Mouse (Mus musculus) heart, embryonic 11.5 days (tissue): ENCODE results near the gene Fam149a. TPM values are rescaled to one million over a fixed set of nuclear protein-coding genes. Genes with fewer than 3 reads are reported as not detected.

Source experiments
- ATAC-seq: fragments of 200-750 bp; cut with Nextera tagmentation; replicated peaks from 2 replicates; pipeline ENCODE4 v1.8.0; 2017; ENCODE audit warnings: moderate library complexity; ENCODE audit not compliant: insufficient number of reproducible peaks, low FRiP score, low TSS enrichment
- H3K27ac ChIP-seq: fragments of 300-500 bp; sonication (generic); 2 replicates; pipeline ENCODE4 v1.5.1; 2014; ENCODE audit warnings: mild to moderate bottlenecking, low read depth, low read length
- H3K27me3 ChIP-seq: fragments of 300-500 bp; sonication (generic); 2 replicates; pipeline ENCODE4 v1.6.1; 2014; ENCODE audit warnings: mild to moderate bottlenecking, low read length, mixed read lengths; ENCODE audit not compliant: control insufficient read depth, insufficient read depth
- H3K36me3 ChIP-seq: fragments of 300-500 bp; sonication (generic); 2 replicates; pipeline ENCODE4 v1.6.1; 2014; ENCODE audit warnings: mild to moderate bottlenecking, low read length, moderate library complexity, mixed read lengths; ENCODE audit not compliant: control insufficient read depth, insufficient read depth
- H3K4me1 ChIP-seq: fragments of 300-500 bp; sonication (generic); 2 replicates; pipeline ENCODE4 v1.6.1; 2014; ENCODE audit warnings: low read length; ENCODE audit not compliant: control insufficient read depth, insufficient read depth
- H3K4me2 ChIP-seq: fragments of 300-500 bp; sonication (generic); 2 replicates; pipeline ENCODE4 v1.6.1; 2014; ENCODE audit warnings: mild to moderate bottlenecking, moderate library complexity
- H3K4me3 ChIP-seq: fragments of 300-500 bp; sonication (generic); 2 replicates; pipeline ENCODE4 v1.5.1; 2014; ENCODE audit warnings: low read depth, low read length
- H3K9ac ChIP-seq: fragments of 300-500 bp; sonication (generic); 2 replicates; pipeline ENCODE4 v1.6.1; 2014; ENCODE audit warnings: mild to moderate bottlenecking, low read depth, low read length, moderate library complexity
- H3K9me3 ChIP-seq: fragments of 300-500 bp; sonication (generic); replicated peaks from 2 replicates; pipeline ENCODE4 v1.6.1; 2016; ENCODE audit warnings: low read length; ENCODE audit not compliant: control insufficient read depth
- WGBS: fragments of 180-500 bp; shearing (Covaris S2); extraction: QIAGEN DNeasy Blood & Tissue Kit; methylation state at CpG from one replicate; pipeline ENCODE4 v1.1.7; 2014; ENCODE audit not compliant: insufficient replicate concordance; 5-methylcytosine and 5-hydroxymethylcytosine counted together
- polyA plus RNA-seq: library from polyadenylated mRNA; unstranded; fragments of >200 nt; fragmentation: Nextera tagmentation; extraction: Ambion mirVana; gene quantifications from 2 replicates; pipeline ENCODE4 v1.2.1, GENCODE M21; 2014

Gene Fam149a
- 5.0 and 6.3 TPM in 2 replicates for polyA plus RNA-seq

DNA sequence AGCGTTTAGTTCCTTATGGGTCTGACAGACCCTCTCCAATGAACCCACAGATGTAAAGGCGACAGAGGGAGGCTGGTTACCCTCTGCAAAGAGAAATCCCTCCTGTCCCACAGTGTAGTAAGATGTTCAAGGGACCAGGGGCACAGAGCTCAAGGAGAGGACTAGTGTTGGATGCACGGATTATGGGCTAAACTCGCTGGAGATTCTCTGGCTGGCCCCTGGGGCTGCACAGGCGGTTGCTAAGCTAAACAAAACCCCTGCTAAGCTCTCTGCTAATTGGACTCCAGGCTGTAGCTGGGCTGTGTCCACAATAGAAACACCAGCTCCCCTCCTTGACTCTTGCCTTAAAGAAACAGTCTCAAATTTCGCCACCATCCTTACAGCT is at the start of gene Fam149a:
Fam149a (minus strand) TSS at position 329 of the 385 bp plus-strand sequence.
- peak within 1 kb of the TSS; percentile 43 for H3K4me3 ChIP-seq
- H3K27me3 ChIP-seq: peaks cover 11% of the 10 kb centered on the region
- no peaks in the 10 kb centered on the region for H3K9me3 ChIP-seq
- no peak within 1 kb of the TSS for H3K27ac ChIP-seq
- WGBS: 4% methylated on average over 6 of the region's 6 CpGs
- no peak for ATAC-seq
- H3K4me1 ChIP-seq: peaks cover 9% of the 10 kb centered on the region
- peak within 1 kb of the TSS; percentile 49; the same call in 1 of the 2 replicates for H3K9ac ChIP-seq
- no peaks in the 10 kb centered on the region for H3K36me3 ChIP-seq
- peak within 1 kb of the TSS; percentile 86 for H3K4me2 ChIP-seq

DNA sequence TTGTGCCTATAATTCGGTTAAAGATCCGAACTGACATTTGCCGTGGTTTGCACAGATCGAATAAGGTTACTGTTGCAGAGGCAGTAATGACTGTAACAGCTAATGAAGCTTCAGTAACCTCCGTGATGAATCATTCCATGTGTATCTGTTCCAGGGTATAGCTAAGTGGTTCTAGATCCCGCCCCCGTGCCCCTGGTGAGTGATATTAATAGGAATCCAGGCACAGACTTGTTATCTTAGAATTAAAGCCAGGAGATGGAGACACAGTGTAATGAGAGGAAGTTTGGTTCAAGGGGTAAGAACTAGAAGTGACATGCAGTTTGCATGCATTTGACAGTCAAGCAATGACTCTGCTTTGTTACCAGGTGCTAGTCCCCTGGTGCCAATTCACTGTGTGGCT is 38.1 kb upstream of the Fam149a start:
- WGBS: 71% methylated on average over 7 of the region's 7 CpGs
- Histone ChIP-seq H3K36me3 (no peaks in the 10 kb centered on the region), H3K9ac (no peak overlapping the region), H3K9me3 (no peaks in the 10 kb centered on the region), H3K27ac (no peak overlapping the region), H3K4me3 (no peak overlapping the region), H3K27me3 (no peaks in the 10 kb centered on the region), H3K4me1 (no peaks in the 10 kb centered on the region), H3K4me2 (no peak overlapping the region)
- ATAC-seq: no peak

DNA sequence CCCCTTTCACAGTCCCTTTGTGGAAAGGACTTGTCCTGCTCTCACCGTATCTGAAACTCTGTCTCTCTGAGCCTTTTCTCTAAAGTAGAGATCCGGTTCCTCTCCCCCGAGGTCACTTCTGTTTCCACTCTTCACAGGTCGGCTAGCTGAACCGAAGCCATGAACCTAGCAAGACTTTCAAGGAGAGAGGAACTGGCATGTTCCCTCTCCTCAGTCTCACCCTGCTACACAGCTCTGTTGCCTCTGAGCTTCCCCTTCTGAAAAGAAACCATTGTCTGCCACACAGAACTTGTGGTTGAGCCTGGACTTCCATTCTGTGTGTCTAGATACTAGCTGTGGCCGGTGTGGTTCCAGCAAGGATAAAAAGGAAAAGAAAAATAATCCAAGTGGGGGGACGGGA is 32.9 kb upstream of the Fam149a start:
- WGBS: 76% methylated on average over 7 of the region's 7 CpGs
- H3K4me2 ChIP-seq: no peak overlapping the region
- H3K27me3 ChIP-seq: no peaks in the 10 kb centered on the region
- no peak overlapping the region for H3K27ac ChIP-seq
- no peaks in the 10 kb centered on the region for H3K4me1 ChIP-seq
- H3K36me3 ChIP-seq: no peaks in the 10 kb centered on the region
- no peak for ATAC-seq
- H3K9me3 ChIP-seq: no peaks in the 10 kb centered on the region
- H3K9ac ChIP-seq: no peak overlapping the region
- no peak overlapping the region for H3K4me3 ChIP-seq

DNA sequence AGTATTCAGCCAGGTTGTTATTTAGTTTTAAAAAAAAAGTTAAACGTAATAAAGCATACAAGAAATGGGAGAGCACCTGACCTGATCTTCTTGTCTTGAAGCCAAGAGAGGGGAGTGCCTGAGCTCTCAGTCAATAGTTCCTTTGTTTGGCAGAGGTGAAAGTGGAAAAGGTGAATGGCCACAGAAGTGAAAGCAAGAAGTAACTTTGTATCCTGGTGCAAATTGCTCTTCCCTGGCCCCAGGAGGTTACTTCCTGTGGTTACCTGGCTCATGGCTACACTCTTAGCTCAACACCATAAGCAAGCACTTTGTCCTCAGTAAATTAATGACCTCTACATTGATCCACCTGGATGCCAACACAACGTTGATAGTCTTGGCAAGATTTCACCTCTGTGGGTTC is 28.8 kb upstream of the Fam149a start, which contains the start of gene Tlr3:
Tlr3 (minus strand) TSS at position 199 of the 400 bp plus-strand sequence.
- Histone ChIP-seq H3K36me3 (no peaks in the 10 kb centered on the region), H3K27me3 (no peaks in the 10 kb centered on the region), H3K9me3 (no peaks in the 10 kb centered on the region), H3K27ac (peak within 1 kb of the TSS; percentile 50), H3K4me2 (peak within 1 kb of the TSS; percentile 61), H3K4me3 (peak within 1 kb of the TSS; percentile 47), H3K9ac (peak within 1 kb of the TSS; percentile 12), H3K4me1 (no peaks in the 10 kb centered on the region)
- ATAC-seq: no peak
- WGBS: 74% methylated on average over 2 of the region's 2 CpGs

DNA sequence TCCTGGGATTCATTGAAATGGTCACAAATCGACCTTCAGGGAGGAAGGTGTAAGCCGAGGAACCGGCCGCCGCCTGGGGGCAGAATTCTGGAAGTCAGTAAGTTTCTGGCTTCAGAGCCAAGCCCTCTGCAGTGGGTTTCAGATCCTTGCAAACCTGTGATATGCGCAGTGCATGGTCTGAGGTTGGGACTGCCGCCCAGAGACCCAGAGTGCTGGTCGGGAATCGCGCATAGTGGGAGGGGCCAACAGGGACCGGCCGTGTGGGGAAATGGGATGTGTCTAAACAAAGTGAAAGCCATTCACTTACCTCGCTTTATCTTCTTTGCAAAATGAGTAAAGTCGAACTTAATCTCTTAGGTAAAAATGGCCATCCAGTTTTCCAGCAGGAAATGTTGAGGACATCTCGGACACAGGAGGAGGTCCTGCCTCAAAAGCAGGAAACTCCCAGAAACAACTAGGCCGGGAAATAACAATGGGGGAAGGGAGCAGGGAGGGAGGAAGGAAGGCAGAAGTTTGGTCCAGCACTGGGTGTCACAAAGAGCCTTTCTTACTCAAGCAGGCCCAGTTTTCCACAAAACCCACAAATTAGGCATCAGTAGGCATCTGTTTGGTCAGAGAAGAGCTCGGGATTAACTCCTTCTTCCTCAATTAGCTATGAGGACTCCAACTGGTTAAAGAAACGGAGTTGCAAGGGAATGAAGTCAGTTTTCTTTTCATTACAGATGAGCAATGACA is 28.2 kb upstream of the Fam149a start:
- peak overlapping the region; percentile 50 for H3K27ac ChIP-seq
- 10% methylated on average over 18 of the region's 18 CpGs for WGBS
- peak overlapping the region; percentile 61 for H3K4me2 ChIP-seq
- H3K4me3 ChIP-seq: peak overlapping the region; percentile 47
- no peaks in the 10 kb centered on the region for H3K36me3 ChIP-seq
- no peaks in the 10 kb centered on the region for H3K27me3 ChIP-seq
- peak; percentile 86 for ATAC-seq
- H3K9ac ChIP-seq: peak overlapping the region; percentile 12
- H3K9me3 ChIP-seq: no peaks in the 10 kb centered on the region
- no peaks in the 10 kb centered on the region for H3K4me1 ChIP-seq

- H3K4me3 ChIP-seq: peak overlapping the region; percentile 47
- no peaks in the 10 kb centered on the region for H3K36me3 ChIP-seq
- WGBS: 48% methylated on average over 4 of the region's 4 CpGs
- H3K9ac ChIP-seq: peak overlapping the region; percentile 43; the same call in 1 of the 2 replicates
- no peaks in the 10 kb centered on the region for H3K9me3 ChIP-seq
- H3K27ac ChIP-seq: peak overlapping the region; percentile 50
- ATAC-seq: no peak
- H3K4me2 ChIP-seq: peak overlapping the region; percentile 61
- no peaks in the 10 kb centered on the region for H3K4me1 ChIP-seq
- H3K27me3 ChIP-seq: no peaks in the 10 kb centered on the region
Observed at GRCm38 (mm10) chr8:45409702-45410101, 27.6 kb upstream of the Fam149a start.

DNA sequence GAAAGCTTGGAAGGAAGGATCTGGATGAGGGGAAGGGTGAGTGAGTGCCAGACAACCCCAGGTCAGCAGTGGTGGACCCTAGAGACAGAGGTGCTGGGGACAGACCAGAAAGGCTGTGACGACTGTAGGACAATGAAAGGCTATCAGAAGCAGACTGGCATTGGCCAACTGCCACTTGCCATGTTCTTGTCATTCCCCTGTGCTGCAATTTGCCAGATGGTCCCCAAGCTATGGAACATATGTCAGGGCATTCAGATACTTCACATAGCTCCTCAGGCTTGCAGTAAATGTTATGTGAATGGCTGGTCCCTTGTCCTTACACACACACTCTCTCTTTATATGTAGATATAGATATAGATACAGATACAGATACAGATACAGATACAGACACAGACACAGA is 1.2 kb upstream of the Fam149a start:
- H3K4me2 ChIP-seq: no peak overlapping the region
- peaks cover 9% of the 10 kb centered on the region for H3K4me1 ChIP-seq
- no peak overlapping the region for H3K27ac ChIP-seq
- H3K27me3 ChIP-seq: peaks cover 11% of the 10 kb centered on the region
- H3K36me3 ChIP-seq: no peaks in the 10 kb centered on the region
- H3K4me3 ChIP-seq: no peak overlapping the region
- no peak overlapping the region for H3K9ac ChIP-seq
- no peak for ATAC-seq
- 33% methylated on average over 1 of the region's 1 CpGs for WGBS
- H3K9me3 ChIP-seq: no peaks in the 10 kb centered on the region

DNA sequence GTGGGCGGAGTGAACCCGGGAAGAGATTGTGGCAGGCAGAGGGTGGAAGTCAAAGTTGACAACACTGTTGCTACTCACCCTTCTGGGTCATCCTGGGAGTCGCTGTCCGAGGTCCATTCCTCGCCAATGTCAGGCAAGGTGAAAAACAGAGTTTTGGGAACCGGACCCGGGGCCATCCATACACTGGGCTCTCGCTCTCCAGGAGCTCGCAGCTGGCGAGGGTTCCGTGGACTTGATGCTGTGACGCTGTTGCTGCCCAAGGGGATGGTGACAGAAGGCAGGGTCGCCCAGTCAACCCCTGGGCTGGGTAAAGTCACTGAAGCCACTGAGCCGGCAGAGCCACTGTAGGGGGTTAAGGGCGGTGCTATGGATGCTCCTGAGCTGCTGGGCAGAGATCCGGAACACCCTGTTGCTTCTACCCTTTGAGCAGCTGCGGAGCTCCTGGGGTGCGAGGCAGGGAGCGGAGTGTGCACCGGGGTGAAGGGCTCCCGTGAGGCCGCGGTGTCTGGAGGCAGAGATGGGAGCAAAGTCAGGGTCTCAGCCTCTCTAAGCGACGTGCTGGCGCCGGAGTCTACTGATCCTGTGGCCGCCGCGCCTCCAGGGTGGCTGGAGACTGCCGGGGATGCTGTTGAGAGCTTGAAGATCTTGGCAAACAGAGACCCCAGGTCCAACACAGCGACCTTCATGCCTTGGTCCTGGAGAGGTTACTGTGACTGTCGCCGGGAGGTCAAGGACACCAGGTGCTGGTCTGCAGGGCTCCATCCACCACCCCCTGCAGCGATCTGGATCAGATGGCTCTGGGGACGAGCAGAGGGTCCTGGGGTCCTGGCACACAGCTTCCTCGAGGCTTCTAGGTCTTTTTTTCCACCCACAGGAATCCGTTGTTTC is 772 bp downstream of the Fam149a start:
- Histone ChIP-seq H3K4me1 (peaks cover 9% of the 10 kb centered on the region), H3K9ac (peak overlapping the region; percentile 49; the same call in 1 of the 2 replicates), H3K36me3 (no peaks in the 10 kb centered on the region), H3K4me3 (peak overlapping the region; percentile 43), H3K27ac (no peak overlapping the region), H3K9me3 (no peaks in the 10 kb centered on the region), H3K27me3 (peaks cover 11% of the 10 kb centered on the region), H3K4me2 (peak overlapping the region; percentile 86)
- WGBS: 1% methylated on average over 38 of the region's 38 CpGs
- 0 out of 2 replicates have a peak, but pooled peaks have one; percentile 22 for ATAC-seq
